Mouse (Mus musculus) embryonic facial prominence, embryonic 15.5 days (tissue): ENCODE data around the gene Sap18. TPM values are rescaled to one million over a fixed set of nuclear protein-coding genes. Genes with fewer than 3 reads are reported as not detected.
"Not testable (repeated sequence)": the region's sequence is repeated elsewhere in the genome, so short reads cannot be mapped to it uniquely, and the experiment has no call there.

ENCODE experiments used
- ATAC-seq: fragments of 200-750 bp; cut with Nextera tagmentation; 2 replicates; pipeline ENCODE4 v1.8.0; 2017; ENCODE audit warnings: low read depth, moderate TSS enrichment; ENCODE audit not compliant: insufficient number of reproducible peaks, low FRiP score, low TSS enrichment
- H3K27ac ChIP-seq: fragments of 300-500 bp; sonication (generic); replicated peaks from 2 replicates; pipeline ENCODE4 v1.5.1; 2015; ENCODE audit warnings: mild to moderate bottlenecking, inconsistent platforms
- H3K27me3 ChIP-seq: fragments of 300-500 bp; sonication (generic); 2 replicates; pipeline ENCODE4 v1.6.1; 2015; ENCODE audit warnings: inconsistent platforms
- H3K36me3 ChIP-seq: fragments of 300-500 bp; sonication (generic); 2 replicates; pipeline ENCODE4 v1.6.1; 2015; ENCODE audit warnings: mild to moderate bottlenecking, inconsistent platforms
- H3K4me1 ChIP-seq: fragments of 300-500 bp; sonication (generic); 2 replicates; pipeline ENCODE4 v1.6.1; 2015; ENCODE audit warnings: inconsistent platforms
- H3K4me2 ChIP-seq: fragments of 300-500 bp; sonication (generic); replicated peaks from 2 replicates; pipeline ENCODE4 v1.6.1; 2015; ENCODE audit warnings: mild to moderate bottlenecking, inconsistent platforms
- H3K4me3 ChIP-seq: fragments of 300-500 bp; sonication (generic); replicated peaks from 2 replicates; pipeline ENCODE4 v1.5.1; 2015; ENCODE audit warnings: mild to moderate bottlenecking, inconsistent platforms
- H3K9ac ChIP-seq: fragments of 300-500 bp; sonication (generic); 2 replicates; pipeline ENCODE4 v1.6.1; 2015; ENCODE audit warnings: inconsistent platforms
- H3K9me3 ChIP-seq: fragments of 300-500 bp; sonication (generic); replicated peaks from 2 replicates; pipeline ENCODE4 v1.6.1; 2016; ENCODE audit warnings: inconsistent platforms
- WGBS: fragments of 180-500 bp; shearing (Covaris S2); methylation state at CpG from one replicate; pipeline ENCODE4 v1.1.7; 2015; 5-methylcytosine and 5-hydroxymethylcytosine counted together
- microRNA-seq: library from miRNA; unstranded; fragments of <30 nt; microRNA quantifications from one replicate; pipeline ENCODE4, GENCODE M21; 2016; ENCODE audit warnings: borderline number of aligned reads
- polyA plus RNA-seq: library from polyadenylated mRNA; unstranded; fragments of >200 nt; fragmentation: Nextera tagmentation; extraction: Ambion mirVana; gene quantifications from 2 replicates; pipeline ENCODE4 v1.2.1, GENCODE M21; 2015

Sap18 gene
- polyA plus RNA-seq, 1 experiment from 2014 or later: 23.1 TPM

- Histone ChIP-seq H3K9me3 (no peaks in the 10 kb centered on the region), H3K4me2 (peak overlapping the region; percentile 56), H3K36me3 (no peaks in the 10 kb centered on the region), H3K27ac (peak overlapping the region; percentile 97; the same call in 1 of the 2 replicates), H3K9ac (no peak overlapping the region), H3K4me1 (peaks cover 16% of the 10 kb centered on the region), H3K4me3 (peak overlapping the region; percentile 74), H3K27me3 (no peaks in the 10 kb centered on the region)
- 71% methylated on average over 1 of the region's 1 CpGs for WGBS
- no peak for ATAC-seq
Measured at GRCm38 (mm10) chr14:57827284-57827683, 29.3 kb downstream of the Sap18 start.

- H3K27ac ChIP-seq: no peak overlapping the region
- no peak for ATAC-seq
- no peak overlapping the region for H3K4me2 ChIP-seq
- no peaks in the 10 kb centered on the region for H3K4me1 ChIP-seq
- no peaks in the 10 kb centered on the region for H3K9me3 ChIP-seq
- H3K4me3 ChIP-seq: no peak overlapping the region
- no peak overlapping the region for H3K9ac ChIP-seq
- H3K36me3 ChIP-seq: peaks cover 27% of the 10 kb centered on the region
- 89% methylated on average over 2 of the region's 2 CpGs for WGBS
- no peaks in the 10 kb centered on the region for H3K27me3 ChIP-seq
Measured at GRCm38 (mm10) chr14:57833526-57833925, 35.5 kb downstream of the Sap18 start.

- no peak overlapping the region for H3K9ac ChIP-seq
- no peak overlapping the region for H3K4me2 ChIP-seq
- no peaks in the 10 kb centered on the region for H3K9me3 ChIP-seq
- ATAC-seq: no peak
- no peak overlapping the region for H3K27ac ChIP-seq
- no peak overlapping the region for H3K4me3 ChIP-seq
- H3K4me1 ChIP-seq: no peaks in the 10 kb centered on the region
- H3K36me3 ChIP-seq: peaks cover 38% of the 10 kb centered on the region
- WGBS: 92% methylated on average over 10 of the region's 10 CpGs
- H3K27me3 ChIP-seq: no peaks in the 10 kb centered on the region
Measured at GRCm38 (mm10) chr14:57835157-57835556, 37.2 kb downstream of the Sap18 start.

- Histone ChIP-seq H3K4me2 (no peak overlapping the region), H3K9ac (no peak overlapping the region), H3K36me3 (peaks cover 51% of the 10 kb centered on the region), H3K4me1 (no peaks in the 10 kb centered on the region), H3K9me3 (no peaks in the 10 kb centered on the region), H3K4me3 (no peak overlapping the region), H3K27me3 (no peaks in the 10 kb centered on the region), H3K27ac (no peak overlapping the region)
- WGBS: 91% methylated on average over 3 of the region's 3 CpGs
- ATAC-seq: no peak
Measured at GRCm38 (mm10) chr14:57844535-57844934, 46.6 kb downstream of the Sap18 start.

- WGBS: 83% methylated on average over 5 of the region's 5 CpGs
- H3K4me2 ChIP-seq, ATAC-seq, H3K4me1 ChIP-seq, H3K4me3 ChIP-seq, H3K9ac ChIP-seq, H3K27me3 ChIP-seq, H3K9me3 ChIP-seq, H3K27ac ChIP-seq: not testable (repeated sequence)
- H3K36me3 ChIP-seq: peaks cover 43% of the 10 kb centered on the region
Measured at GRCm38 (mm10) chr14:57848061-57848460, 50.1 kb downstream of the Sap18 start.

- no peak overlapping the region for H3K9ac ChIP-seq
- ATAC-seq: no peak
- no peaks in the 10 kb centered on the region for H3K27me3 ChIP-seq
- H3K9me3 ChIP-seq: no peaks in the 10 kb centered on the region
- no peak overlapping the region for H3K27ac ChIP-seq
- no peak overlapping the region for H3K4me2 ChIP-seq
- peaks cover 44% of the 10 kb centered on the region for H3K36me3 ChIP-seq
- no peak overlapping the region for H3K4me3 ChIP-seq
- WGBS: 95% methylated on average over 2 of the region's 2 CpGs
- no peaks in the 10 kb centered on the region for H3K4me1 ChIP-seq
Measured at GRCm38 (mm10) chr14:57848646-57849045, 50.7 kb downstream of the Sap18 start.

- ATAC-seq: no peak
- Histone ChIP-seq H3K4me2 (no peak overlapping the region), H3K4me1 (no peaks in the 10 kb centered on the region), H3K9ac (no peak overlapping the region), H3K36me3 (peaks cover 34% of the 10 kb centered on the region), H3K27ac (no peak overlapping the region), H3K4me3 (no peak overlapping the region), H3K27me3 (no peaks in the 10 kb centered on the region), H3K9me3 (no peaks in the 10 kb centered on the region)
- 67% methylated on average over 3 of the region's 3 CpGs for WGBS
Measured at GRCm38 (mm10) chr14:57850330-57850729, 52.4 kb downstream of the Sap18 start.

GRCm38 (mm10) chr14:57852961-57853360 lies 55.0 kb downstream of the Sap18 start:
- ATAC-seq: no peak
- peaks cover 37% of the 10 kb centered on the region for H3K36me3 ChIP-seq

GRCm38 (mm10) chr14:57856037-57856436 lies 58.1 kb downstream of the Sap18 start:
- H3K27me3 ChIP-seq, H3K4me3 ChIP-seq, H3K27ac ChIP-seq, ATAC-seq, H3K9ac ChIP-seq, H3K4me2 ChIP-seq, H3K9me3 ChIP-seq, H3K4me1 ChIP-seq: not testable (repeated sequence)
- H3K36me3 ChIP-seq: peaks cover 38% of the 10 kb centered on the region

More at GRCm38 (mm10) chr14:57852961-57853360, 55.0 kb downstream of the Sap18 start:
- H3K9me3 ChIP-seq: no peaks in the 10 kb centered on the region
- H3K4me3 ChIP-seq: no peak overlapping the region
- H3K4me1 ChIP-seq: no peaks in the 10 kb centered on the region
- H3K27me3 ChIP-seq: no peaks in the 10 kb centered on the region
- no peak overlapping the region for H3K9ac ChIP-seq
- no peak overlapping the region for H3K4me2 ChIP-seq
- 87% methylated on average over 2 of the region's 2 CpGs for WGBS
- no peak overlapping the region for H3K27ac ChIP-seq

Small RNA genes within 50 kb of the gene (microRNA-seq; reads per million reads assigned to microRNA genes)
- gene Mir3077: not detected

Other genes starting within 250 kb of the Sap18 start
- gene Eef1akmt1, start 226.6 kb upstream of the Sap18 start, polyA plus RNA-seq: 85.9 and 90.2 TPM in 2 replicates
- 18.8 and 20.3 TPM in 2 replicates for gene Xpo4, start 132.8 kb upstream of the Sap18 start, polyA plus RNA-seq
- not detected in 2 replicates for gene Gm49361, start 52.1 kb upstream of the Sap18 start, polyA plus RNA-seq
- 23.3 TPM in 2 replicates for gene Lats2, start 39.8 kb upstream of the Sap18 start, polyA plus RNA-seq
- gene Ska3, start 28.0 kb downstream of the Sap18 start, polyA plus RNA-seq: 25.4 and 28.6 TPM in 2 replicates
- gene Mrpl57, start 28.1 kb downstream of the Sap18 start, polyA plus RNA-seq: 156 and 160 TPM in 2 replicates
- 67.0 and 71.2 TPM in 2 replicates for gene Zdhhc20, start 92.1 kb downstream of the Sap18 start, polyA plus RNA-seq
- gene Micu2, start 201.1 kb downstream of the Sap18 start, polyA plus RNA-seq: 93.1 and 94.9 TPM in 2 replicates